Mouse (Mus musculus) c-Kit-positive CD71-positive TER-119-negative erythroid progenitor cells, embryonic 14.5 days (primary cell): ENCODE data around the gene Znrd1as.
"Not testable (repeated sequence)": the region's sequence is repeated elsewhere in the genome, so short reads cannot be mapped to it uniquely, and the experiment has no call there.

Experiments
- DNase-seq: peaks from one replicate; pipeline ENCODE4 v3.0.0-alpha.2; 2013; ENCODE audit warnings: low read depth

Znrd1as gene

DNA sequence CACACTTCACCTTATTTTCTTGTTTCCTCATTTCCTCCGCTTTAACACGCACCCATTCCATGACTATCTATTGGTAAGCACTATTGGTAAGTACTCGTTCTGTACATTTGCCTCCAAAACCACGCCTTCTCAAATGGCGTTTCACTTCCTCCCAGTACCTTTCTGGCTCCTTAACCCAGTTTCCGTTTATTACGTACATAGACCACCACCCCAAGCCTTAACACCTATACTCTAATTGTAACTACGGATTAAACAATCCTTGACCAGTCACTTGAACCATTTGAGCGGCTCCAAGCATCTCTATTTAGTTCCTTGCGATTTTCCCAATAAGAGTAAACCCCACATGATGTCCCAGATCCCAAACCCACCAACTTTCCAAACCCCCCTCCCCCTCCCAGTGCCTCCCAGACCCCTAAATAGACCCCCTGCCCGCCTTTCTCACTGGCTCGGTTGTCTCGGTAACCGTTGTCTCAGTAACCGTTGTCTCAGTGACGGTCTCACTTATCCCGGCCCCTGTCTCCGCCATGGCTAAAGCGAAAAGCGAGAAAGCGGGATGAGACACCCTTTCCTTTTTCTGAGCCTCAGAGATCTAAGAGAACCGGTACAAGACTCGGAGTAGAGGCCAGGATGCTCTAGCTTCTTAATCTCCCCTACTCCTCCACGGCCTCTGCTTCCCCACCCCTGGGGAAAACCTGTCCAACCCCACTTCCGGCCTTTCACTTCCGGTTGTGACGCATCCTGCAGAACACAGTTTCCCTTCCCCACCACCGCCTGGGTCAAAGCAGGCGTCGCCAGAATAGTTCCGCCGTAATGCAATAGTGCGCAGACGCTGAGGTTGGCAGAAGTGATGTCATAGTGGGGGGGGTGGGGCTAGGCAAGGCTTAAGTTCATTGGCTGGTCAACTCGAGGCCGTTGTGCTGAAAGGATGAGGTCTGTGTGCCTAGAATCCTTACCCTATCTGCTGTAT lies 7.1 kb upstream of the Znrd1as start, which contains the start of gene Ppp1r11:
Gene Ppp1r11, minus strand, starts transcription at position 761 of the 967 bp plus-strand sequence.
- DNase-seq, result peak; percentile 94

DNA sequence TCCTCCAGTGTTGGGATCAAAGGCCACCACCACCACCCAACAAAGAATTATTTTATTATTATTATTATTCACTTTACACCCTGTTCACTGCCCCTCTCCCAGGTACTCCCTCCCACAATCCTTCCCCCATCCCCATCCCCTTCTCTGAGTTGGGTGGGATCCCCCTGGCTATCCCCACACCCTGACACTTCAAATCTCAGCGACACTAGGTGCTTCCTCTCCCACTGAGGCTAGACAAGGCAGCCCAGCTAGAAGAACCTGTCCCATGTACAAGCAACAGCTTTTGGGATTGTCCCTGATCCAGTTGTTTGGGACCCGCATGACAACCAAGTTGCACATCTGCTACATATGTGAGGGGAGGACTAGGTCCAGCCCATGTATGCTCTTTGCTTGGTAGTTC lies 5.8 kb upstream of the Znrd1as start:
- DNase-seq, result no peak

DNA sequence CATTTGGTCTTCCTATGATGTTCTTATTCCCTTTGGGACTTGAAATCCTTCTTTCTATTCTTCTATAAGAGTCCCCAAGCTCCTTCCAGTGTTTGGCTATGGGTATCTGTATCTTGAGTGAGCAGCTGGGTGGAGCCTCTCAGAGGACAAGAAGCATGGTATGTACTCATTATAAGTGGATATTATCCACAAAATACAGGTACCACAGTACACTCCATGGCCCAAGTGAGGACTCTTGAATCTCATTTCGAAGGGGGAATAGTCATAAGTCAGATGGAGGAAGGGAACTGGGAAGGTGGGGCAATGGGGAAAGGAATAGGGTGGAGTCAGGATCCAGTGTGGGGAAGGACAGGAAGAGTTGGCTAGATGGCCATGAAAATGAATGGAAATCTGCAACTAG lies 5.3 kb upstream of the Znrd1as start:
- no peak for DNase-seq

DNA sequence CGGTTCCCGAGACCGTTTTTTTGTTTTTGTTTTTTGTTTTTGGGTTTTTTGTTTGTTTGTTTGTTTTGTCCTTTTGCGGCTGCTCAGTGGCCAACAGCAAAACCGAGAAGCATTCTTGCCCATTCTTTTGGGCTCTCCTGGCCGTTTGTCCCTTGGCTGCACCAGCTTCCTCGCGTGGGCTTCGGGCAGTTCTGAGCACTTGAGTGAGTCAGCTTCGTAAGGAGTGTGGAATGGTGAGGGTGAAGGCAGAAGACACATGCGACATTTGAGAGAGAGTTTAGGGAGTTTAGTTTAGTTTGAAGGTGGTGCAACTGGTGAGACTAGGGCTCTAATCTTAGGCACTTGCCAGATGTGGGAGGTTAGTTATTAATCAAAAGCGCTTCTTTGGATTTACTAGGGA lies 492 bp downstream of the Znrd1as start:
- DNase-seq, result no peak

DNA sequence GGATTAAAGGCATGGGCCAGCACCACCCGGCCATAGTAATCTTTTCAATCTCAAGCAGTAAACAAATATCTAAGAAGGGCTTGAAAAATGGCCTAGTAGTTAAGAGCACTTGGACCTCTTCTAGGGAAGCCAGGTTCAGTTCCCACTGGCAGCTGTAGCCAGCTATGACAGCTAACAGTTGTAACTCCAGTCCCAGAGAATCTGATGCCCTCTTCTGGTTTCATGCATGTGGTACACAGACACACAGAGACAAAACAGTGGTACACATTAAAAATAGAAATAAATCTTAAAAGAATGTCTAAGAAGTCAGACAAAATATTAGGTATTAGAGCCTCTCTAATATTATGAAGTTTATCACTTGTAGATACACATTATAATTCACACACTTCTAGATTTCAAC lies 2.7 kb downstream of the Znrd1as start:
- no peak for DNase-seq

DNA sequence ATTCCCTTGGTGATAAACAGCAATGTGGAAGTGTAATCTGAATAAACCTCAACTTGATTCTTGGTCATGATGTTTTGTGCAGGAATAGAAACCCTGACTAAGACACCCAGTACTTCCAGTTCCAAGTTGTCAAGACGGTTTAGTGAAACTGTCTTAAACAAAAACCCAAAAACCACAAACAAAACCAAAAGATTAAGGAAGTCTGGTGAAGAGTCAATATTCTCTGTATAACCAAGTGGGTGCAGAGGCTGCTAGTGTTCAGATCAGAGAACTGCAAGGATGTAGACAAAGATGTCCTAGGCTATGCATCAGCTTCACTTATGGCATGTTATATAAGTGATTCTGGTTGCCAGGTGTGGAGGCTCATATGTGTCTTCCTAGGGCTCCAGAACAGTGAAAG lies 8.5 kb downstream of the Znrd1as start:
- no peak for DNase-seq

DNA sequence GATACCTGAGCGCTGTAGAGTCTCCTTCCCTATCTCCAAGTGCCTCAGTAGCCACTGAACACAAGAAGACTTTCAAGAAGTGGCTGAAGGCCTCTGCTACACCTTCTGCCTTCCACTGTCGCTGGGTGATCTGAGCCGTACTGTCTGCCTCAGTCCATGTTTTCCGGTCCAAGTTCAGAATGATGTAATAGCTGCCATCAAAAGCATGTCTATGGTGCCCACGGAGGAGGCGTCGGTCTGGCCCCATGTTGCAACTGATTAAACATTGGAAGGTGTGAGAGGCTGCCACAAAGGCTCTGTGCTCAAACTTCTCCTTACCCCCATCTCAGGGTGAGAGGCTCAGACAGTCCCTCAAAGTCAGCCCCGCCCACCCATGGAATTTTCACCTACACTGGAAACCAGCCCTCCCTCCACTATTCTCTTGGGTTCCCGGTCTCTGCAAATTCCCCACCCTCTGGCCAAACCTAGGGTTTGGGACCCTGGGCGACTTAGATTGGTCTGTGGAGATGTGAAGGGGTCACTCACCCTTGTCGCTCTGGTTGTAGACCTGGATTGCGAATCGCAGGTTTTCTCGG lies 12.0 kb downstream of the Znrd1as start:
- no peak for DNase-seq

DNA sequence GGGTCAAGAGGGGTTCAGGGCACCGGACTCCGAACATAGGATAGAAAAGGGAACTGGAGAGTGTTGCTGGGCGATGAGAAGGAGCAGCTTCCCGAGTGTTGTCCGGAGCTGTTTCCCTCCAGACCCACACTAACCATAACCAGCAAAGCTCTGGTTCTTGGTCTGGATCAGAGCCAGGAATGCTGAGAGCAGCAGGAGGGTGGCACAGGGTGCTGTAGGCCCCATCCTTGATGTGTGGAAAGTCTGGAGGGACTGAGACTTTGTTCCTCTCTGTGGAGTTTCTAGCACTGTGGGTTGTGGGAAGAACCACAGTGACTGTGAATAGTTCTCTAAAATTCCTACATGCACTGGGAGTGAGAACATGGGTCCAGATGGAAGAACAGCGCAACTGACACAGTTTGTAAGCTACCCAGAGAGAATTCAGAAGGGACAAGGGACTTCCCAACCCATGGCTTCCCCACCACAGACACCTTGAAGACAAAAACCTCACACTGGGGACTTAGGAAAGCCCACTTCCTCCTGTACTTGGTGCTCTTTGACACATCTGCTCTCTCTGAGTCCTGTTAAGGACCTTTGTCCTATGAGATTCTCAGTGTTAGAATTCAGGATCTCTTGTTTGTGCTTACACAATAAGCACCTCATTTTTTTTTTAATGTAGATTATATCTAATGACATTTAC lies 12.9 kb downstream of the Znrd1as start:
- no peak for DNase-seq

DNA sequence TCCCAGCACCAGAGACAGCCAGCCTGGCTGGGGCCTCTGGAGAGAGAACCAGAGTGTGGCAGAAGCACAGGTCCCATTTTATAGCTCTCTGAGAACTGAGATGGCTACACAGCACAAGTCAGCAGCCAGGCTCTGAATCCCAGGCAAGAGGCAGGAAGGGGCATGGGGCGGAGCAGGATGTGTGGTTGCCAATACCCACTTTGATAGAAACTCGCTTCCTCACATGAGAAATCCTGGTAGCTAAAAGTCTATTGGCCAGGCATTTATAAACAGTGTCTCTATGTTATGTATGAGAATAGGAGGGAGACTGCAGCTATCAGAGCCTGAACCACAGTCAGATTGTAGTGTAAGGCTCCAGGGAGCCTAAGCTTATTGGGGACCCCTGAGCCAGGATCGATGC lies 14.4 kb downstream of the Znrd1as start:
- DNase-seq, result no peak

DNA sequence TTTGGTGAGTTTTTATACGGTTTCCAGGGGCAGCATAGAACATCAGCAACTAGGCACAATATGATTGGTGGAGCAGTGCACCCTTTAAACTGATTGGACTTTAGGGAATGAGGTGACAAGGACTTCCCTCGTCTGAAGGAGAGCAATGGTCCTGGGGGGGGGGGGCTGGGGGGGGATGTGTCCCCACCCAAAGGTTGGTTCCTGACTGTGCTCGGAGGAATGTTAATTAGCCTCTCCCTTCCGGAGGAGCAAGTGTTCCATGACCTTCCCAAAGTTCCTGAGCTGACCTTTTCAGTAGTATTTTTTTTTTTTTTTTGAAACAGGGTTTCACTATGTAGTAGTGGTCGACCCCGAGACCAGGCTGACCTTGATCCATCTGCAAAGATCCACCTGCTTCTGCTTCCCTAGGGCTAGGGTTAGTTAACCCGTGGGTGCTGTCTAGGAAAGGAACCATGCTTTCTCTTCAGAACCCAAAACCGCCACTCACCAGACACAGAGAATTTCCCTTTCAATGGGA lies 14.9 kb downstream of the Znrd1as start:
- DNase-seq, result no peak

DNA sequence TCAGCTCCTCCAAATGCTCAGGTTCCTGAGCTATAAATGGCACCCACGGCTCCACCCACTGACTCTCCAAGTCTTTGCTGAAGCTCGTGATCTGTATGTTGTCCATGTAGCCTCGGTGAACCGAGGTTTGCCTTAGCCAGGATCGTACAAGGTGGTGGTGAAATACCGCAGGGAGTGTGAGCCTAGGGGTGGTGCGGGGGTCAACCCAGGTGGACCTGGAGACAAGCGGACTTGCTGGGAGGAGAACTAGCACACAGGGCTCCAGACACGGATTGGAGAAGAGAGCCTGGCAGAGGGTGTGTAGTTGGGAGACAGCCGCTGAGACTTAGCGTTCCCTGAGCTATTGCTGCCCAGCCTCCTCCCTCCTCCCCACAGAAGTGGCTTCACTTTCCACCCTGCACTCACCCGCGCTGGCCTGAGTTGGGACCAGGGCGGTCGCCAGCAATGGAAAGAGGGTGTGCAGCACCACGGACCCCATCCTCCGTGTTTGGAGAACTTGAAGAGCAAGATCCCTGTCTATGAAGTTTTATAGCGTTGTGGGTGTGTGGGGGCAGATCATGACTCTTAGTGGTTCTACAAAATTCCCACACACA lies 22.9 kb downstream of the Znrd1as start, which contains the start of gene 2410137M14Rik:
Gene 2410137M14Rik, minus strand, starts transcription at position 17 of the 593 bp plus-strand sequence.
- no peak for DNase-seq

DNA sequence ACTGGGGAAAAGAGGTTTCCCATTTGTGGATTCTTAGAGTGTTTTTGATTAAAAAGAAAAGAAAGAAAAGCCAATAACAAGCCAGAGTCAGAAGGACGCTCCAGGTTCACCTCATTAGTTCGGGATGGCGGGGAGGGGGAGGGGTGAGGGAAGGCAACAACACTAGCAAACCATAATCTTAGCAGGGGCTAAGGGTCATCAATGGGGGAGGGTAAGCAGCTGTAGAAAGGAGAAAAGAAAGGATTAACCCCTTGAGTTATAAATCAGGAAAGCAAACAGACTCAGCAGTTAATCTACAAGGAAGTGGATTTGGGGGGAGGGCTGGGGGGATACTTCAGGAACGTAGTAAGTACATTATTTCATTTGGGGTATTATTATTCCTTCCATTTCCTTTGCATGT lies 23.5 kb downstream of the Znrd1as start:
- no peak for DNase-seq

DNA sequence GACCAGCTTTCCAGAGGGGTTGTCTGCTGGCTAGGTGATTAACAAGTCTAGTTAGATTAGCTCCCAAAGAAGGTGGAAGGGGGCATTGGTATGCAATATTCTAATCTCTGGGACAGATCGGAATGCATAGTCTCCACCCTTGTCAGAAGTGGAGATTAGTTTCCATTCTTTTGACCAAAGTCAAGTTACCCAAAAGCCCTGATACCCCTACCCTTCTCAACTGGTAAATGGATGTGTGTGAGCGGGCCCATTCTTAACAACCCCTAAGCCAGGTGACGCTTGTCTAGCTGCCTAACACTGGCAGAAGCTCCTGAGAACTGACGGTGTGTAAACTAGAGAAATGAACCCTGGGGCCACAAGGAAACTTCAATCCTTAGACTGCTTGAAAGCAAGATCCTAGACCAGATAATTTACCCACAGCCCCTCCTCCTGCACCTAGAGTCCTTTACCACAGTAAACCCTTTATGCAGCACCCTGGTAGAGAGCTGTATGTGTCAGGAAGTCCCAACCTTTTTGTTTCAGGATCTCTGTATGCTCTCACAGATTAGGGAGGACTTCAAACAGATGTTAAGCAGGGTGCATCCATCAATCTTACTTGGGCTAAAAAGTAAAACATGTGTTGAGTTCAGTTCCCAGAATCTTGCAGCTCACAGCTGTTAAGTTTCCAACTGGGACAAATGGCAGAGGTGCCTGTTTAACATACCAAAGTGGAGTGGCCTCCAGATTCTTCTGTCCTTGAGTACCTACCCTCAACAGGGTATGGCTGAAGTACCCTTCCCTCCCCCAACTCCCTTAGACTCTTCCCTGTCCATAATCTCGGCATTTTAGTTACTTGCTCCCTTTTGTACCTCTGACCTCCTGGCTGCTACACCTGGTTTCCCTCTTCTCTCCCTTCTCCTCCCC lies 24.1 kb downstream of the Znrd1as start:
- DNase-seq, result no peak

DNA sequence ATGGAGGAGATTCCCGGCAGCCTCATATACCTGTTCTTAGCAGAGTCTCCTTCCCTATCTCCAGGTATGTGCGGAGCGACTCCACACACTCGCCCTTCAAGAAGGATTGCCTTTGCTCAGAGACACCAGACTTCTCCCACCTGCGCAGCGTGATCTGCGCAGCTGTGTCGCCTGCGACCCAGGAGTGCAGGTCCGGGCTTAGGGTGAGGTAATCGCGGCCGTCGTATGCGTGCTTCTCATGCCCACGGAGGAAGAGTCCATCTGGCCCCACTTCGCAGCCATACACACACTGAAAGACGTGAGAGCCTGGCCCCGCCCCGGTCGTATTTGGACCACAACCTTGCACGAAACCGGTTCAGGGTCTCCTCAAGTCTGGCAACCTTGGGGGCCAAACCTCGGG lies 30.1 kb downstream of the Znrd1as start:
- DNase-seq, result no peak

DNA sequence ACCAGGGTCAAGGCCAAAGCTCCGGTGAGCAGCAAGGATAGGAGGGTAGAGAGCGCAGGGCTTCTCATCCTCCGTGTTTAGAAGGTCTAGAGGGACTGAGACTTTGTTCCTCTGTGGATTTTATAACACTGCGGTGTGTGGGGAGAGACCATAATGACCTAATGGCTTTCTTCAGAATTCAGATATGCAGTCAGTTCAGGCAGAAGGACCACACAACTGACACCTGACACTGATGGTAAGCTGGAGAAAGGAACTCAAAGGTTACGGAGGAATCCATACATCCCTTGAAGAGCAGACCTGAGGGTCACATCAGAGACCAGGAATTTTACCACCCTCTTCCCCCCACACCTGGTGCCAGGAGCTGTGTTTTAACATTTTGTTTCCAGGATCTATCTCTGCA lies 31.0 kb downstream of the Znrd1as start, which contains the start of gene H2-M5:
Gene H2-M5, minus strand, starts transcription at position 101 of the 400 bp plus-strand sequence.
- DNase-seq, result no peak

DNA sequence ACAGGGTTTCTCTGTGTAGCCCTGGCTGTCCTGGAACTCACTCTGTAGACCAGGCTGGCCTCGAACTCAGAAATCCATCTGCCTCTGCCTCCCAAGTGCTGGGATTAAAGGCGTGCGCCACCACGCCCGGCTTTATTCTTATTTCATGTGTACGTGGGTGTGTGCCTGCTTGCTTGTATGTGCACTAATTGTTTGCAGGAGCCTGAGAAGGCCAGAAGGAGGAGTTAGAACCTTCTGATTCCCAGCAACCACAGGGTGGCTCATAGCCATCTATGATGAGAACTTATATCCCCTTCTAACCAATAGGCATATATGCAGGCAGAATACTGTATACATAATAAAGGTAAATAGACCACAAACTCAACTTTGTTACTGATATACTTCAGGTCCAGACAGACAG lies 32.2 kb downstream of the Znrd1as start:
- DNase-seq, result not testable (repeated sequence)

DNA sequence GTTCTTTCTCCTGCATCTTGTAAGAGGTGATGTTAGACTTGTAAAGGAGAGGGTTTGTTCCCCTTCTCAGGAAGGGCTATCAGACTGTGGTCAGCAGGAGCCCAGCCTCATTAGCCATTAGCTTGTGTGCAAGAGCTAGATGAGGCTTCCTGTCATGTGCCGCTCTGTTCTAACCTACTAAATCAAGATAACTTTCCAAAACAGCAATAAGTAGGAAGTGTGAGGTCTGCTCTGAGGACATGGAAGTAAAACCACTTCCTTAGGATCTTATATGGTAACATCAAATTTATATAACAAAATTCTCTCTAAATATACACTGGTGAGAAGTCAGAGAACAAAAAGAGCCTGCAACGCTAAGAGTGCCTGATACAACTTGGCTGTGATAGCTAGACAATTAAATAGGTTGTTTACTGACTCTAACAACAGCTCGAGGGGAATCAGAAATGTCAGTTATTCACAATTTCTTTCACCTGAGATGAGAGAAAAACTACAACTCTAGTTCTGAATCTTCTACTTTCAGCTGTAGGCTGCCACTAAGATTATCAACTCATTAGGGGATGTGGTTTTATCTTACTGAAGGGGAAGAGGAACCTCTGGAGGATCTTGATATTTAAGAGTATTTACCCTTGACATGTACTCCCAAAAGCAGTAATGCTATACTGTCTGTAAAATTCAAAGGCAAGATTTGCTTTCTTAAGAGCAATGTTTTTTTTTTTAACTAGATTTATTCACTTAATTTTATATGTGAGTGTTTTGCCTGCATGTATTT lies 34.1 kb downstream of the Znrd1as start:
- no peak for DNase-seq

DNA sequence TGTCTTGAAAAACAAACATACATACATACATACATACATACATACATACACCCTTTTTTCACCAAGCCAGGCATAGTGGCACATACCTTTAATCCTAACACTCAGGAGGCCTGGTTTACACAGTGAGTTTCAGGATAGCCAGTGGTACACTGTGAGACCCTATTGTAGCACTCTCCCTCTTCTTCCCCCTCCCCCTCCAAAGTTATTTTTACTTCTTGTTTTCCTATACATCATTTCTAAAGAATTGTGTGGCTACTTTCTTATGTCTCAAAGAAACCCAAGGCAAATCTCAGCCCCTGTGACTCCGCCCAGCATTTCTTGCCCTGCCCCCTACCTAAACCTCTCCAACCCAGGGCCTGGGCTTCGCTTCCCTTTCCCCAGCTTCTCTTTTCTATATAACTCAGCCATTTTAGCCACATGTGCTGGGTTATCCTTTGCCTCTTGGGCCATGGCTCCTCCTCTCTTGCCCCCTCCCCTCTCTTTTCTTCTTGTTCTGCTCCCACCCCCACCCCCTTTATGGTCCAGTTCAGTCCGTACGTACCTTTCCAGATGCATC lies 35.5 kb downstream of the Znrd1as start:
- no peak for DNase-seq

DNA sequence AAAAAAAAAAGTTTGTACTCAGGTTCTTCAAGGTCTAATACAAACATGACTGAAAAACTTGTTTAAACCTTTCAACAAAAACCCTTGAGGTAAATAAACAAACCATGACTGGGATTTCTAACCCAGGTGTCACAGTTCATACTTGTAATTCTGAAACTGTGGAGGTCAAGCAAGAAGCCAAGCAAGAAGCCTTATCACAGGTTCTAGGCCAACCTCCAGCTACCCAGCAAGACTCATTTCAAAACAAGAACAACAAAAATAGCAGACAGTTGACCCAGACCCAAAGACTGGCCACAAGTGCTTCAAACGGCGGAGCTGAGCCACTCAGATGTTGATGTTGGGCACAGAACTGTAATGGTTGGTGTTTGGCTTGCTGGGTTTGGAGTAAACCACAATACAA lies 36.1 kb downstream of the Znrd1as start:
- DNase-seq, result no peak

DNA sequence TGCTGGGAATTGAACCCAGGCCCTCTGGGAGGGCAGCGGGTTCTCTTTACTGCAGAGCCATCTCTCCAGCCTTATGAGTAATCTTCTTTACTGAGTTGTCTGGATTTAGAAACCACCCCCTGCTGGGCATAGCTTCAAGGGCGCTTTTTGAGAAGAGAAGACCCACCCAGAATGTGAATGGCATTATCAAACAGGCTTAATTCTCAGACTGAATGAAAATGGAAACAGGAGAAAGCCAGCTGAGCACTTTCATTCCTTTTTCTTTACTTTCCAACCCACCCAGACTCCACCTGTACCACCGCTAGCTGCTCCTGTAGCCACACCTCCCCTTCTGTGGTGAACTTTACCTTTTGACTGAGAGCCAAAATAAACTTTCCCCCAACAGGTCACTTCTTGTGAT lies 37.1 kb downstream of the Znrd1as start:
- DNase-seq, result no peak
